Mouse (Mus musculus): ENCODE results near the gene Emc9. TPM values are rescaled to one million over a fixed set of nuclear protein-coding genes. Genes with fewer than 3 reads are reported as not detected.
A peak's percentile ranks its signal among the peaks of the same experiment; 100 is the strongest.

Emc9 gene
- polyA plus RNA-seq, 1 experiment = 6.1 TPM

DNA sequence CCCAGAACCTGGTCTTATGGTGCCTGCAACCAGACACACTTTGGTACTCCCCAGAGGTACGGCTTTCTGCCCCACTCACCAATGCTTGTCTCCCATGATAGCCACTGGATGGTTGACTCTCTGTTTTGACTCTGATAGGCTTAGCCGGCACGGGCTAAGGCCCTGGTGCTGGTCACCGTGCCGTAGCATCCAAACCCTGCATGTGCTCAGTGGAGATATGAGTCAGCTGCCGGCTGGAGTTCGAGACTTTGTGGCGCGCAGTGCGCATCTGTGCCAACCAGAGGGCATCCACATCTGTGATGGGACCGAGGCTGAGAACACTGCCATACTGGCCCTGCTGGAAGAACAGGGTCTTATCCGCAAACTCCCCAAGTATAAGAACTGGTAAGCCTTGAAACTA, 42.8 kb downstream of the Emc9 start:
- Histone ChIP-seq H3K4me1 (ENCODE audit: control insufficient read depth, insufficient read depth, low read length) (peaks cover 2% of the 10 kb centered on the region), H3K9me3 (replicated peaks; ENCODE audit: control insufficient read depth, insufficient read depth, low read length, poor library complexity, severe bottlenecking) (no peaks in the 10 kb centered on the region), H3K27me3 (ENCODE audit: control insufficient read depth, insufficient read depth, low read length, poor library complexity, severe bottlenecking) (no peaks in the 10 kb centered on the region), H3K4me3 (ENCODE audit: low read depth, low read length) (no peak overlapping the region), H3K36me3 (ENCODE audit: control insufficient read depth, insufficient read depth, low read length, poor library complexity, severe bottlenecking) (peaks cover 30% of the 10 kb centered on the region), H3K27ac (ENCODE audit: insufficient read depth, low read length) (no peak overlapping the region), H3K9ac (ENCODE audit: low read depth, poor library complexity, severe bottlenecking) (no peak overlapping the region)
- no peak for TF ChIP-seq EP300 (IDR thresholded peaks at IDR 0.05; ENCODE audit: insufficient read depth, low read depth, low read length)

DNA sequence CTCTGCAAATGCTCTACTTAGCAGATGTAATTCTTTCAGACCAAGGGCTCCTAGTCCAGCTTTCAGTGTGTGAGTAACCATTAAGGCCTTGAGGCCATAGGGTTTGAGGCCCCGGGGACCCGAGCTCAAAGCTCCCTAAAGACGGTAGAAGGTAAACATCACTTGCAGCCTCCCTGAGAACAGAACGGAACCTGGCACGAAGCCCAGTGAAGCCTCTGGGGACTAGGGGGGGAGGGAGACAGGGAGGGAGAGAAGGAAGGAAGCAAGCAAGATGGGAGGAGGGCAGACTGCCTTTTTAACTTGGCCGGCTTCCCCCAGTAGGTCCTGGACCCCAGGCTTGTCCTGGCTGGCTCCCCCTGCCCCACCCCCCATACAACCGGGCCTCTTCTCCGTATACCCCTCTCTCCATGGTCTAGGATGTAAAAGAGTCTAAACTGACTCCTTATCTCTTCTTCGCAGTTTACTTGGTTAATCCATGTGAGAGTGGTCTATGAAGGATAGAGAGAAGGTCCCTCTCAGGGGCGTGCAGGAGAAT, 44.2 kb downstream of the Emc9 start:
- Histone ChIP-seq H3K9me3 (replicated peaks; ENCODE audit: control insufficient read depth, insufficient read depth, low read length, poor library complexity, severe bottlenecking) (no peaks in the 10 kb centered on the region), H3K27ac (ENCODE audit: insufficient read depth, low read length) (peak overlapping the region; percentile 5; the same call in 1 of the 2 replicates), H3K4me1 (ENCODE audit: control insufficient read depth, insufficient read depth, low read length) (peaks cover 2% of the 10 kb centered on the region), H3K9ac (ENCODE audit: low read depth, poor library complexity, severe bottlenecking) (peak overlapping the region; percentile 92), H3K27me3 (ENCODE audit: control insufficient read depth, insufficient read depth, low read length, poor library complexity, severe bottlenecking) (no peaks in the 10 kb centered on the region), H3K4me3 (ENCODE audit: low read depth, low read length) (peak overlapping the region; percentile 89), H3K36me3 (ENCODE audit: control insufficient read depth, insufficient read depth, low read length, poor library complexity, severe bottlenecking) (peaks cover 22% of the 10 kb centered on the region)
- TF ChIP-seq EP300 (IDR thresholded peaks at IDR 0.05; ENCODE audit: insufficient read depth, low read depth, low read length) (no peak), POLR2A (IDR thresholded peaks at IDR 0.05; ENCODE audit: insufficient read depth, low read length) (no peak), CTCF (IDR thresholded peaks at IDR 0.05; ENCODE audit: low read depth, low read length) (no peak)

DNA sequence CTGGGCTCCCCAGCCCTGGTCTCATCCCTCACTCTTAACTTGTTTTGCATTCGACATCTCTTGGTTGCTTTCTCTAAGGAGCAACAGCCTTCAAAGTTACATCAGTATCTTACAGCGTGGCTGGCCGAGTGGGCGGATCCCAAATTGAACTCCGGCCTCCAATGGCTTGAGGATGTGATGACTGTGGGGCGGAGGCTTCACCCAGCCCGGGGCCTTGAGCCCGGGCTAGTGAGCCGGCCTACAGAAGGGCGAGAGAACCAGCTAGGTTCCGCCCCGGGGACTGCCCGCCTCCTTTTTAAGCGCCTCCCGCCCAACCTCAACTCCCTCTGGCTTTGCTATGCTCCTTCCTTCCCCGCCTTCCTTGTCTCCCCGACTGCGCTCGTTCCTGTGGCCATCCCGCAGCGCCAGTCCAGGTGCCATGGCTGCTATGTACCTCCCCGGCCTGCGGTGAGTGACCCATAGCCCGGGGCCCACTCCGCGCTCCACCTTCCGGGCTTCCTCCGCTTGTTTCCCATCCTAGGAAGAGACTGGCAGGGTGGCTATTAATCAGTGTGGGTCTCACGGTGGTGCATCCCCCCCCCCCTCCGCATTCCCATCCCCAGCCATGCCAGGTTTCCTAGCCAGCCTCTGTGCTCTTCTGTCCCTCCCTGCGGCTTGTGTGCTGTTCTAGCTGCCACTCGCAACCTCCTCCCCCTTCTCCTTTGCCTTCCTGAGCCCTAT, 44.9 kb downstream of the Emc9 start, which contains the start of gene Pck2:
Gene Pck2 (plus strand): TSS at position 200 of the 720 bp plus-strand sequence.
- Histone ChIP-seq H3K27me3 (ENCODE audit: control insufficient read depth, insufficient read depth, low read length, poor library complexity, severe bottlenecking) (no peaks in the 10 kb centered on the region), H3K4me1 (ENCODE audit: control insufficient read depth, insufficient read depth, low read length) (peaks cover 2% of the 10 kb centered on the region), H3K36me3 (ENCODE audit: control insufficient read depth, insufficient read depth, low read length, poor library complexity, severe bottlenecking) (peaks cover 18% of the 10 kb centered on the region), H3K27ac (ENCODE audit: insufficient read depth, low read length) (peak within 1 kb of the TSS; percentile 71), H3K9ac (ENCODE audit: low read depth, poor library complexity, severe bottlenecking) (peak within 1 kb of the TSS; percentile 92), H3K9me3 (replicated peaks; ENCODE audit: control insufficient read depth, insufficient read depth, low read length, poor library complexity, severe bottlenecking) (no peaks in the 10 kb centered on the region), H3K4me3 (ENCODE audit: low read depth, low read length) (peak within 1 kb of the TSS; percentile 89)
- TF ChIP-seq POLR2A (IDR thresholded peaks at IDR 0.05; ENCODE audit: insufficient read depth, low read length) (peak; percentile 74), EP300 (IDR thresholded peaks at IDR 0.05; ENCODE audit: insufficient read depth, low read depth, low read length) (no peak), CTCF (IDR thresholded peaks at IDR 0.05; ENCODE audit: low read depth, low read length) (no peak)

DNA sequence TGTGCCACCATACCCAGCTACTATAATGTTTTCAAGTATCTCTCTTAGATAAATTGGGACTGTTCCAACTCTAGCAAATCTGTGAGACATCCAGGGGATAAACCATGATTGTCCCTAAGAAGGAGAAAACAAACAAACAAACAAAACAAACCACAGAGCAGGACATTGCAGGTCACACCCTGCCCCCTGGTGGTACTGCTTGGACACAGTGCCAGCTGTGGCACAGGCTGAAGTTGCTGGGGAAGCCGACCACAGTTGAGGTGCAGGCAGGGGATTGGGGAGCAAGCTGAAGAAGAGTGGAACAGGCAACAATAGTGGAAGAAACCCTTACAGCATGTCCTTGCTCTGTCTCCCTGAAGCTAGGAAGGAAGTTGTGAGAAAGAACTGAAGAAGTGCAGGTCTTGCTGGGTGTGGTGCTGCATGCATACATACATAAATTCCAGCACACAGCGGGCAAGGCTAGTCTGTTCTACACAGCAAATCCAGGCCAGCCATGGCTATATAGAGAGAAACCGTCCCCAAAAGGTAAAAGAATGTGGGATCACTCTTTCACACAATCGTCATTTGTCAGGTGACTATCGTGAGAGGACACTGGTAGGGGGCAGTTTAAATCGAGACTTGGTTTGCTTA, 48.9 kb downstream of the Emc9 start:
- Histone ChIP-seq H3K4me3 (ENCODE audit: low read depth, low read length) (no peak overlapping the region), H3K27me3 (ENCODE audit: control insufficient read depth, insufficient read depth, low read length, poor library complexity, severe bottlenecking) (no peaks in the 10 kb centered on the region), H3K9me3 (replicated peaks; ENCODE audit: control insufficient read depth, insufficient read depth, low read length, poor library complexity, severe bottlenecking) (no peaks in the 10 kb centered on the region), H3K9ac (ENCODE audit: low read depth, poor library complexity, severe bottlenecking) (no peak overlapping the region), H3K36me3 (ENCODE audit: control insufficient read depth, insufficient read depth, low read length, poor library complexity, severe bottlenecking) (no peaks in the 10 kb centered on the region), H3K27ac (ENCODE audit: insufficient read depth, low read length) (no peak overlapping the region), H3K4me1 (ENCODE audit: control insufficient read depth, insufficient read depth, low read length) (peaks cover 2% of the 10 kb centered on the region)
- TF ChIP-seq EP300 (IDR thresholded peaks at IDR 0.05; ENCODE audit: insufficient read depth, low read depth, low read length) (no peak), POLR2A (IDR thresholded peaks at IDR 0.05; ENCODE audit: insufficient read depth, low read length) (no peak), CTCF (IDR thresholded peaks at IDR 0.05; ENCODE audit: low read depth, low read length) (peak; percentile 85)

Other genes with a start within 250 kb of the Emc9 start
- gene Dhrs4, start 106.5 kb downstream of the Emc9 start, polyA plus RNA-seq (2011; ENCODE audit: insufficient read depth, insufficient read length, low read depth, missing spikeins) = 24.8 and 29.6 TPM in 2 replicates
- gene Carmil3, start 94.7 kb downstream of the Emc9 start, polyA plus RNA-seq (2011; ENCODE audit: insufficient read depth, insufficient read length, low read depth, missing spikeins) = 7.5 and 9.9 TPM in 2 replicates
- not detected in 2 replicates for gene Cpne6, start 74.9 kb downstream of the Emc9 start, polyA plus RNA-seq (2011; ENCODE audit: insufficient read depth, insufficient read length, low read depth, missing spikeins)
- gene Nrl, start 60.3 kb downstream of the Emc9 start, polyA plus RNA-seq (2011; ENCODE audit: insufficient read depth, insufficient read length, low read depth, missing spikeins) = not detected in 2 replicates
- gene Pck2, start 45.0 kb downstream of the Emc9 start, polyA plus RNA-seq (2011; ENCODE audit: insufficient read depth, insufficient read length, low read depth, missing spikeins) = 18.0 and 21.2 TPM in 2 replicates
- gene Dcaf11, start 25.3 kb downstream of the Emc9 start, polyA plus RNA-seq (2011; ENCODE audit: insufficient read depth, insufficient read length, low read depth, missing spikeins) = 25.6 and 34.7 TPM in 2 replicates
- gene A730061H03Rik, start 24.9 kb downstream of the Emc9 start, polyA plus RNA-seq (2011; ENCODE audit: insufficient read depth, insufficient read length, low read depth, missing spikeins) = not detected in 2 replicates
- 1.5 TPM in 1 of 2 replicates, not detected in the other for gene Fitm1, start 9.7 kb downstream of the Emc9 start, polyA plus RNA-seq (2011; ENCODE audit: insufficient read depth, insufficient read length, low read depth, missing spikeins)
- gene Psme1, start 7.2 kb downstream of the Emc9 start, polyA plus RNA-seq (2011; ENCODE audit: insufficient read depth, insufficient read length, low read depth, missing spikeins) = 188 and 199 TPM in 2 replicates
- gene Psme2, start 5.8 kb upstream of the Emc9 start, polyA plus RNA-seq (2011; ENCODE audit: insufficient read depth, insufficient read length, low read depth, missing spikeins) = 195 and 200 TPM in 2 replicates
- gene Rnf31, start 6.4 kb upstream of the Emc9 start, polyA plus RNA-seq (2011; ENCODE audit: insufficient read depth, insufficient read length, low read depth, missing spikeins) = 31.6 and 39.1 TPM in 2 replicates
- gene Irf9, start 18.3 kb upstream of the Emc9 start, polyA plus RNA-seq (2011; ENCODE audit: insufficient read depth, insufficient read length, low read depth, missing spikeins) = 9.6 and 10.9 TPM in 2 replicates
- 16.4 and 20.6 TPM in 2 replicates for gene Rec8, start 32.7 kb upstream of the Emc9 start, polyA plus RNA-seq (2011; ENCODE audit: insufficient read depth, insufficient read length, low read depth, missing spikeins)
- gene Ipo4, start 50.7 kb upstream of the Emc9 start, polyA plus RNA-seq (2011; ENCODE audit: insufficient read depth, insufficient read length, low read depth, missing spikeins) = 69.4 and 88.5 TPM in 2 replicates
- 9.8 and 14.1 TPM in 2 replicates for gene Gm49378, start 52.6 kb upstream of the Emc9 start, polyA plus RNA-seq (2011; ENCODE audit: insufficient read depth, insufficient read length, low read depth, missing spikeins)
- 22.7 and 25.1 TPM in 2 replicates for gene Tm9sf1, start 58.5 kb upstream of the Emc9 start, polyA plus RNA-seq (2011; ENCODE audit: insufficient read depth, insufficient read length, low read depth, missing spikeins)
- gene Tssk4, start 64.9 kb upstream of the Emc9 start, polyA plus RNA-seq (2011; ENCODE audit: insufficient read depth, insufficient read length, low read depth, missing spikeins) = not detected in 2 replicates
- gene Mdp1, start 75.2 kb upstream of the Emc9 start, polyA plus RNA-seq (2011; ENCODE audit: insufficient read depth, insufficient read length, low read depth, missing spikeins) = 33.2 and 36.0 TPM in 2 replicates
- 22.2 and 26.7 TPM in 2 replicates for gene Gmpr2, start 86.6 kb upstream of the Emc9 start, polyA plus RNA-seq (2011; ENCODE audit: insufficient read depth, insufficient read length, low read depth, missing spikeins)
- gene Nedd8, start 86.8 kb upstream of the Emc9 start, polyA plus RNA-seq (2011; ENCODE audit: insufficient read depth, insufficient read length, low read depth, missing spikeins) = 229 and 241 TPM in 2 replicates
- gene Tinf2, start 96.5 kb upstream of the Emc9 start, polyA plus RNA-seq (2011; ENCODE audit: insufficient read depth, insufficient read length, low read depth, missing spikeins) = 50.9 and 63.6 TPM in 2 replicates
- gene Tgm1, start 128.6 kb upstream of the Emc9 start, polyA plus RNA-seq (2011; ENCODE audit: insufficient read depth, insufficient read length, low read depth, missing spikeins) = 24.3 and 26.9 TPM in 2 replicates
- gene Rabggta, start 137.0 kb upstream of the Emc9 start, polyA plus RNA-seq (2011; ENCODE audit: insufficient read depth, insufficient read length, low read depth, missing spikeins) = 39.6 and 42.5 TPM in 2 replicates
- gene Dhrs1, start 160.4 kb upstream of the Emc9 start, polyA plus RNA-seq (2011; ENCODE audit: insufficient read depth, insufficient read length, low read depth, missing spikeins) = 34.7 and 38.9 TPM in 2 replicates
- 56.2 and 59.8 TPM in 2 replicates for gene Nop9, start 160.4 kb upstream of the Emc9 start, polyA plus RNA-seq (2011; ENCODE audit: insufficient read depth, insufficient read length, low read depth, missing spikeins)
- gene Cideb, start 173.2 kb upstream of the Emc9 start, polyA plus RNA-seq (2011; ENCODE audit: insufficient read depth, insufficient read length, low read depth, missing spikeins) = not detected in 2 replicates
- gene Ltb4r2, start 176.1 kb upstream of the Emc9 start, polyA plus RNA-seq (2011; ENCODE audit: insufficient read depth, insufficient read length, low read depth, missing spikeins) = 5.3 and 6.8 TPM in 2 replicates
- 2.6 and 3.0 TPM in 2 replicates for gene Ltb4r1, start 180.7 kb upstream of the Emc9 start, polyA plus RNA-seq (2011; ENCODE audit: insufficient read depth, insufficient read length, low read depth, missing spikeins)
- gene Adcy4, start 198.8 kb upstream of the Emc9 start, polyA plus RNA-seq (2011; ENCODE audit: insufficient read depth, insufficient read length, low read depth, missing spikeins) = 0.30 and 1.2 TPM in 2 replicates
- 11.0 and 16.4 TPM in 2 replicates for gene Ripk3, start 203.6 kb upstream of the Emc9 start, polyA plus RNA-seq (2011; ENCODE audit: insufficient read depth, insufficient read length, low read depth, missing spikeins)
- 57.0 and 57.7 TPM in 2 replicates for gene Nfatc4, start 237.8 kb upstream of the Emc9 start, polyA plus RNA-seq (2011; ENCODE audit: insufficient read depth, insufficient read length, low read depth, missing spikeins)

Measured in ES-Bruce4 (cell line).